Mouse (Mus musculus) CD4-positive naive resting alpha-beta T cell, adult 76 days (primary cell): ENCODE results near the gene Cd209a. TPM values are rescaled to one million over a fixed set of nuclear protein-coding genes. Genes with fewer than 3 reads are reported as not detected.

Experiments
- total RNA-seq: library from RNA; stranded (reverse); gene quantifications from one replicate; pipeline ENCODE4 v1.2.4, GENCODE M21; 2023

Gene Cd209a
- 2.2 TPM for total RNA-seq

DNA sequence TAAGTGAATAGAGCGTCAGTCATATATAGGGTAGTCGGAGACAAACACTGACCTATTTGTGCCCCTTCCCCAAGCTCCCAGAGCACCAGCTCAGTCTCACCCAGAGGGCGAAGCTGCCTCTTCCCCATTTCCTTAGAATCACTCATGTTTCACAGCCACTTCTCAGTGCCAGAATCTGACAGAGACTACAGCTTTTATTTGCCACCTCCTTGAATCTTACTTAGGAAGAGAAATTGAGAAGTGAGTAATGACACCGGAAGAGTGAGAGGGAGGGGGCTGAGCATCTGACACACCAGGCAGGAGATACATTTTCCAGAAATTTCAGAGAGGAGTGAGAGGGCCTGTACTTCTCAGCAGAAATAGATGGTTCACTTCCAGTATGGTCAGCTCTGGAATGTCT lies at the start of gene Cd209a:
TSS of gene Cd209a (minus strand) at position 224 of the 400 bp plus-strand sequence.

DNA sequence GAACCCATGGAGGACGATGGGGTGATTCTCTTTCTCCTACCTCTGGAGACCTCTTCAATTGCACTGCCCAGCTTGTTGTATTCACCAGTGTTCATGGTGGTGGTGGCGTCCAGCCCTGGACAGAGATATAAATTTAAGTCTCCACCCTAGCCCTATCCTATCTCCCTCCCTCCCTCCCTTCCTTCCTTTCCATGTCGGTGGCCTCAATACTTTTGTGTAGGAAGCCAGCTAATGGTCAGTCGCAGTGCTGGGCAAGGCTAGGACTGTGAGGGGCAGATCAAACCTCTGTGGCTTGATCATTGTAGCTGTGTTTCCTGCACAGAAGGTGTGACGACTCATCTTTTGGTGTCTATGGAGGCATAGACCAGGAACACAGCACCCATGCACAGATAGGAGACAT lies 28.2 kb downstream of the Cd209a start, which contains the start of gene Clec4g:
TSS of gene Clec4g (minus strand) at position 101 of the 400 bp plus-strand sequence.

DNA sequence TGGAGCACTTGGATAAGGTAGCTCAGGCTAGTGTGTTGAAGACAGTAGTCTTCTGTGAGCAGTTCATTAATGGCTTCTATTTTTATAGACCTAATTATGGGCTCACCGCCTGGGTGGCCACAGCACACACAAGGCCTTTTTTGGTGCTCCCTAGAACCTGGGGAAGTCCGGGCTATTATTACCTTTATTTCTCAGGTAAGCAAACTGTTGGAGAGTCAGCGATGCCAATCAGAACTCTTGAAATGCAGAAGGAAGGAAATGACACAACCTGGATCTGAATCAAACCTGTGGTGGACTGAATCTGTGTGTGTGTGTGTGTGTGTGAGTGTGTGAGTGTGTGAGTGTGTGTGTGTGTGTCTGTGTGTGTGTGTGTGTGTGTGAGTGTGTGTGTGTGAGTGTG lies 54.7 kb downstream of the Cd209a start, which contains the start of gene Fcer2a:
TSS of gene Fcer2a (minus strand) at position 55 of the 400 bp plus-strand sequence.

Other genes with a start within 250 kb of the Cd209a start
- gene Mcoln1, start 248.5 kb downstream of the Cd209a start, total RNA-seq: 68.8 TPM
- gene Pnpla6, start 233.6 kb downstream of the Cd209a start, total RNA-seq: 46.8 TPM
- gene C330021F23Rik, start 181.0 kb downstream of the Cd209a start, total RNA-seq: not detected
- gene Camsap3, start 161.7 kb downstream of the Cd209a start, total RNA-seq: not detected
- 91.9 TPM for gene Xab2, start 127.7 kb downstream of the Cd209a start, total RNA-seq
- 32.2 TPM for gene Pet100, start 127.4 kb downstream of the Cd209a start, total RNA-seq
- not detected for gene Pcp2, start 123.4 kb downstream of the Cd209a start, total RNA-seq
- 186 TPM for gene Stxbp2, start 118.0 kb downstream of the Cd209a start, total RNA-seq
- gene Retn, start 93.2 kb downstream of the Cd209a start, total RNA-seq: not detected
- gene Mcemp1, start 83.2 kb downstream of the Cd209a start, total RNA-seq: 0.38 TPM
- gene Fcor, start 76.6 kb downstream of the Cd209a start, total RNA-seq: not detected
- gene Trappc5, start 72.7 kb downstream of the Cd209a start, total RNA-seq: 14.5 TPM
- gene Fcer2a, start 54.8 kb downstream of the Cd209a start, total RNA-seq: 42.6 TPM
- gene Clec4g, start 28.3 kb downstream of the Cd209a start, total RNA-seq: not detected
- gene Cd209e, start 105.3 kb upstream of the Cd209a start, total RNA-seq: not detected
- gene Cd209d, start 129.6 kb upstream of the Cd209a start, total RNA-seq: not detected
- gene Cd209b, start 177.9 kb upstream of the Cd209a start, total RNA-seq: not detected
- not detected for gene Cd209c, start 205.8 kb upstream of the Cd209a start, total RNA-seq